Mouse (Mus musculus) neural tube, embryonic 11.5 days (tissue): ENCODE data around the gene Phyhd1. TPM values are rescaled to one million over a fixed set of nuclear protein-coding genes. Genes with fewer than 3 reads are reported as not detected.

ENCODE experiments used
- ATAC-seq: fragments of 200-750 bp; cut with Nextera tagmentation; 2 replicates; pipeline ENCODE4 v1.8.0; 2017; ENCODE audit warnings: moderate number of reproducible peaks, mild to moderate bottlenecking, moderate TSS enrichment, moderate library complexity; ENCODE audit not compliant: insufficient read depth, low FRiP score, low TSS enrichment
- DNase-seq: peaks from one replicate; pipeline ENCODE4 v3.0.0-alpha.2; 2015; ENCODE audit warnings: low spot score
- H3K27ac ChIP-seq: fragments of 300-500 bp; sonication (generic); 2 replicates; pipeline ENCODE4 v1.5.1; 2014; ENCODE audit warnings: low read depth, mild to moderate bottlenecking, low read length
- H3K27me3 ChIP-seq: fragments of 300-500 bp; sonication (generic); 2 replicates; pipeline ENCODE4 v1.6.1; 2014; ENCODE audit warnings: mild to moderate bottlenecking, low read length, mixed read lengths; ENCODE audit not compliant: control insufficient read depth, insufficient read depth
- H3K36me3 ChIP-seq: fragments of 300-500 bp; sonication (generic); 2 replicates; pipeline ENCODE4 v1.6.1; 2014; ENCODE audit warnings: mild to moderate bottlenecking, low read length, moderate library complexity, mixed read lengths; ENCODE audit not compliant: control insufficient read depth, insufficient read depth
- H3K4me1 ChIP-seq: fragments of 300-500 bp; sonication (generic); 2 replicates; pipeline ENCODE4 v1.6.1; 2014; ENCODE audit warnings: low read length, mixed read lengths; ENCODE audit not compliant: control insufficient read depth, insufficient read depth
- H3K4me2 ChIP-seq: fragments of 300-500 bp; sonication (generic); 2 replicates; pipeline ENCODE4 v1.6.1; 2014; ENCODE audit warnings: low read depth, mild to moderate bottlenecking, moderate library complexity
- H3K4me3 ChIP-seq: fragments of 300-500 bp; sonication (generic); 2 replicates; pipeline ENCODE4 v1.5.1; 2014; ENCODE audit warnings: low read depth, low read length
- H3K9ac ChIP-seq: fragments of 300-500 bp; sonication (generic); 2 replicates; pipeline ENCODE4 v1.6.1; 2014; ENCODE audit warnings: mild to moderate bottlenecking, low read length
- H3K9me3 ChIP-seq: fragments of 300-500 bp; sonication (generic); 2 replicates; pipeline ENCODE4 v1.6.1; 2016; ENCODE audit warnings: low read length; ENCODE audit not compliant: control insufficient read depth
- WGBS: fragments of 180-500 bp; shearing (Covaris S2); extraction: QIAGEN DNeasy Blood & Tissue Kit; methylation state at CpG from one replicate; pipeline ENCODE4 v1.1.7; 2014; 5-methylcytosine and 5-hydroxymethylcytosine counted together
- polyA plus RNA-seq: library from polyadenylated mRNA; unstranded; fragments of >200 nt; fragmentation: Nextera tagmentation; extraction: Ambion mirVana; gene quantifications from 2 replicates; pipeline ENCODE4 v1.2.1, GENCODE M21; 2014

The Phyhd1 gene
- polyA plus RNA-seq, 1 experiment from 2014 or later = 2.3 TPM

GRCm38 (mm10) chr2:30267466-30267865 lies 1.5 kb downstream of the Phyhd1 start:
- 96% methylated on average over 2 of the region's 2 CpGs for WGBS
- Histone ChIP-seq H3K4me3 (no peak overlapping the region), H3K27me3 (no peaks in the 10 kb centered on the region), H3K9ac (no peak overlapping the region), H3K4me1 (no peaks in the 10 kb centered on the region), H3K27ac (no peak overlapping the region), H3K36me3 (peaks cover under 1% of the 10 kb centered on the region; the same call in 1 of the 2 replicates), H3K4me2 (no peak overlapping the region), H3K9me3 (no peaks in the 10 kb centered on the region)
- ATAC-seq (no peak), DNase-seq (no peak)

GRCm38 (mm10) chr2:30268371-30268770 lies 2.4 kb downstream of the Phyhd1 start:
- no peak overlapping the region for H3K27ac ChIP-seq
- 62% methylated on average over 4 of the region's 4 CpGs for WGBS

GRCm38 (mm10) chr2:30269241-30269990 lies 3.4 kb downstream of the Phyhd1 start:
- H3K4me3 ChIP-seq = no peak overlapping the region
- H3K36me3 ChIP-seq = no peaks in the 10 kb centered on the region; the same call in 1 of the 2 replicates
- H3K9me3 ChIP-seq = no peaks in the 10 kb centered on the region
- WGBS = 88% methylated on average over 17 of the region's 17 CpGs
- H3K27me3 ChIP-seq = no peaks in the 10 kb centered on the region
- no peaks in the 10 kb centered on the region for H3K4me1 ChIP-seq
- no peak overlapping the region for H3K9ac ChIP-seq
- H3K4me2 ChIP-seq = no peak overlapping the region
- ATAC-seq (no peak), DNase-seq (no peak)
- H3K27ac ChIP-seq = no peak overlapping the region

More at GRCm38 (mm10) chr2:30268371-30268770, 2.4 kb downstream of the Phyhd1 start:
- Histone ChIP-seq H3K9me3 (no peaks in the 10 kb centered on the region), H3K9ac (no peak overlapping the region), H3K4me3 (no peak overlapping the region), H3K36me3 (no peaks in the 10 kb centered on the region; the same call in 1 of the 2 replicates), H3K4me2 (no peak overlapping the region), H3K27me3 (no peaks in the 10 kb centered on the region), H3K4me1 (no peaks in the 10 kb centered on the region)
- no peak for DNase-seq
- ATAC-seq = no peak

- no peaks in the 10 kb centered on the region for H3K9me3 ChIP-seq
- H3K4me1 ChIP-seq = no peaks in the 10 kb centered on the region
- no peak overlapping the region for H3K4me2 ChIP-seq
- H3K36me3 ChIP-seq = no peaks in the 10 kb centered on the region
- no peak overlapping the region for H3K9ac ChIP-seq
- H3K27me3 ChIP-seq = no peaks in the 10 kb centered on the region
- peak; percentile 47 for DNase-seq
- no peak overlapping the region for H3K4me3 ChIP-seq
- no peak overlapping the region for H3K27ac ChIP-seq
- no peak for ATAC-seq
- WGBS = 55% methylated on average over 1 of the region's 1 CpGs
Measured at GRCm38 (mm10) chr2:30270134-30270533, 4.1 kb downstream of the Phyhd1 start.

GRCm38 (mm10) chr2:30280743-30281142 lies 14.7 kb downstream of the Phyhd1 start, which contains the start of gene Gm28038:
TSS of gene Gm28038 (plus strand) at chr2:30281043.
- Histone ChIP-seq H3K27me3 (no peaks in the 10 kb centered on the region), H3K27ac (no peak within 1 kb of the TSS), H3K9ac (no peak within 1 kb of the TSS), H3K36me3 (no peaks in the 10 kb centered on the region), H3K4me3 (no peak within 1 kb of the TSS), H3K9me3 (no peaks in the 10 kb centered on the region), H3K4me2 (no peak within 1 kb of the TSS), H3K4me1 (peaks cover 9% of the 10 kb centered on the region)
- ATAC-seq (no peak), DNase-seq (no peak)
- 94% methylated on average over 11 of the region's 11 CpGs for WGBS

- ATAC-seq (no peak), DNase-seq (no peak)
- Histone ChIP-seq H3K4me1 (peaks cover 9% of the 10 kb centered on the region), H3K9ac (no peak overlapping the region), H3K27me3 (no peaks in the 10 kb centered on the region), H3K4me3 (no peak overlapping the region), H3K36me3 (no peaks in the 10 kb centered on the region), H3K9me3 (no peaks in the 10 kb centered on the region), H3K27ac (no peak overlapping the region), H3K4me2 (no peak overlapping the region)
- WGBS = 81% methylated on average over 3 of the region's 3 CpGs
Measured at GRCm38 (mm10) chr2:30281651-30282050, 15.6 kb downstream of the Phyhd1 start.

GRCm38 (mm10) chr2:30283193-30283592 lies 17.2 kb downstream of the Phyhd1 start:
- Histone ChIP-seq H3K9me3 (no peaks in the 10 kb centered on the region), H3K9ac (no peak overlapping the region), H3K27me3 (no peaks in the 10 kb centered on the region), H3K4me2 (no peak overlapping the region), H3K4me3 (no peak overlapping the region), H3K4me1 (peaks cover 14% of the 10 kb centered on the region), H3K27ac (no peak overlapping the region), H3K36me3 (no peaks in the 10 kb centered on the region)
- DNase-seq (no peak), ATAC-seq (no peak)
- WGBS = 92% methylated on average over 2 of the region's 2 CpGs

- Histone ChIP-seq H3K4me2 (peak overlapping the region; percentile 74), H3K9ac (no peak overlapping the region)
Measured at GRCm38 (mm10) chr2:30285004-30285403, 19.0 kb downstream of the Phyhd1 start.

More at GRCm38 (mm10) chr2:30285004-30285403, 19.0 kb downstream of the Phyhd1 start:
- no peak for ATAC-seq
- Histone ChIP-seq H3K36me3 (no peaks in the 10 kb centered on the region), H3K4me3 (no peak overlapping the region), H3K9me3 (no peaks in the 10 kb centered on the region), H3K27me3 (no peaks in the 10 kb centered on the region), H3K27ac (no peak overlapping the region), H3K4me1 (peaks cover 14% of the 10 kb centered on the region)
- WGBS = 93% methylated on average over 5 of the region's 5 CpGs
- DNase-seq = no peak
